Mouse (Mus musculus) liver, postnatal 0 days (tissue): ENCODE data around the gene Pllp. TPM values are rescaled to one million over a fixed set of nuclear protein-coding genes. Genes with fewer than 3 reads are reported as not detected.

Experiments used
- ATAC-seq: fragments of 200-750 bp; cut with Nextera tagmentation; 2 replicates; pipeline ENCODE4 v1.8.0; 2017; ENCODE audit warnings: mild to moderate bottlenecking, moderate library complexity
- DNase-seq: peaks from one replicate; pipeline ENCODE4 v3.0.0-alpha.2; 2016
- H3K27ac ChIP-seq: fragments of 300-500 bp; sonication (generic); 2 replicates; pipeline ENCODE4 v1.5.1; 2014; ENCODE audit warnings: antibody characterized with exemption, moderate library complexity, mild to moderate bottlenecking, low read depth
- H3K27me3 ChIP-seq: fragments of 300-500 bp; sonication (generic); 2 replicates; pipeline ENCODE4 v1.6.1; 2014; ENCODE audit warnings: low read length, control low read depth, mixed read lengths; ENCODE audit not compliant: insufficient read depth
- H3K36me3 ChIP-seq: fragments of 300-500 bp; sonication (generic); replicated peaks from 2 replicates; pipeline ENCODE4 v1.6.1; 2014; ENCODE audit warnings: mild to moderate bottlenecking, control low read depth, low read length, moderate library complexity, mixed read lengths; ENCODE audit not compliant: insufficient read depth
- H3K4me1 ChIP-seq: fragments of 300-500 bp; sonication (generic); 2 replicates; pipeline ENCODE4 v1.6.1; 2014; ENCODE audit warnings: antibody characterized with exemption, mild to moderate bottlenecking, control low read depth; ENCODE audit not compliant: insufficient read depth
- H3K4me2 ChIP-seq: fragments of 300-500 bp; sonication (generic); 2 replicates; pipeline ENCODE4 v1.6.1; 2014; ENCODE audit warnings: low read depth, mild to moderate bottlenecking, low read length, moderate library complexity, mixed read lengths
- H3K4me3 ChIP-seq: fragments of 300-500 bp; sonication (generic); 2 replicates; pipeline ENCODE4 v1.5.1; 2014; ENCODE audit warnings: low read depth, low read length
- H3K9ac ChIP-seq: fragments of 300-500 bp; sonication (generic); replicated peaks from 2 replicates; pipeline ENCODE4 v1.6.1; 2014; ENCODE audit warnings: mild to moderate bottlenecking, moderate library complexity
- H3K9me3 ChIP-seq: fragments of 300-500 bp; sonication (generic); 2 replicates; pipeline ENCODE4 v1.6.1; 2016; ENCODE audit warnings: mild to moderate bottlenecking, control low read depth, low read length, mixed read lengths
- CTCF ChIP-seq: sonication (generic); IDR thresholded peaks from 2 replicates; pipeline ENCODE4 v1.5.1; 2016; ENCODE audit warnings: antibody characterized with exemption, low read depth
- EP300 ChIP-seq: IDR thresholded peaks from 2 replicates; pipeline ENCODE4 v1.6.1; 2016; ENCODE audit warnings: antibody characterized with exemption, low read depth, mild to moderate bottlenecking
- WGBS: fragments of 180-500 bp; shearing (Covaris S2); extraction: QIAGEN DNeasy Blood & Tissue Kit; methylation state at CpG from one replicate; pipeline ENCODE4 v1.1.7; 2014; ENCODE audit not compliant: insufficient replicate concordance; 5-methylcytosine and 5-hydroxymethylcytosine counted together
- polyA plus RNA-seq: library from polyadenylated mRNA; unstranded; fragments of >200 nt; fragmentation: Nextera tagmentation; extraction: Ambion mirVana; gene quantifications from 2 replicates; pipeline ENCODE4 v1.2.1, GENCODE M21; 2015

The Pllp gene
- polyA plus RNA-seq, 1 experiment from 2014 or later, result 3.1 TPM

DNA sequence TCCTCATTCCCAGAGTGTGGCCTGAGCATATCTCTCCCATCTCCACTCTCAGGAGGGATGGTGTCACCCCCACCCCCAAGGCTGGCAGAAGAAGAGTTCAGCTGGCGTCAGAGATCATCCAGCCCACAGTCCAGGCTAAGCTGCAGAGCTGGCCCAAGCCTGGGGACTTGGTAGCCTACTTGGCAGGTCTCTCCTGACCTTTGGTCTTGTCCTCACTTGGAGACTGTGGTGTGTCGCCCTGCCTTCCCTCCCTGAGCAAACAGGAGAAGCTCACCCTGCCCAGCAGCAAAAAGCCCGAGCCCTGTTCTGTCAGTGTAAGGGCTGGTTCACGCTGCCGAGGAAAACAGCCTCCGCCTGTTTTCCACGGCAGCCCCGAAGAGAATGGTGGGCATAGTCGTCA lies 10.1 kb downstream of the Pllp start:
- Histone ChIP-seq H3K9me3 (no peaks in the 10 kb centered on the region), H3K4me2 (no peak overlapping the region), H3K4me3 (no peak overlapping the region), H3K36me3 (no peaks in the 10 kb centered on the region), H3K9ac (no peak overlapping the region), H3K4me1 (peaks cover 3% of the 10 kb centered on the region; the same call in 1 of the 2 replicates), H3K27ac (no peak overlapping the region), H3K27me3 (no peaks in the 10 kb centered on the region)
- TF ChIP-seq EP300 (no peak), CTCF (no peak)
- DNase-seq (peak; percentile 50), ATAC-seq (peak; percentile 85)
- 54% methylated on average over 9 of the region's 9 CpGs for whole genome bisulfite sequencing

- Histone ChIP-seq H3K27me3 (no peaks in the 10 kb centered on the region), H3K9ac (no peak overlapping the region), H3K9me3 (no peaks in the 10 kb centered on the region), H3K4me3 (no peak overlapping the region), H3K27ac (no peak overlapping the region), H3K36me3 (no peaks in the 10 kb centered on the region), H3K4me1 (peaks cover 3% of the 10 kb centered on the region; the same call in 1 of the 2 replicates), H3K4me2 (no peak overlapping the region)
- ATAC-seq (no peak), DNase-seq (no peak)
- TF ChIP-seq CTCF (no peak), EP300 (no peak)
- WGBS, result 57% methylated on average over 4 of the region's 4 CpGs
Measured at GRCm38 (mm10) chr8:94684287-94684686, 11.8 kb downstream of the Pllp start.

DNA sequence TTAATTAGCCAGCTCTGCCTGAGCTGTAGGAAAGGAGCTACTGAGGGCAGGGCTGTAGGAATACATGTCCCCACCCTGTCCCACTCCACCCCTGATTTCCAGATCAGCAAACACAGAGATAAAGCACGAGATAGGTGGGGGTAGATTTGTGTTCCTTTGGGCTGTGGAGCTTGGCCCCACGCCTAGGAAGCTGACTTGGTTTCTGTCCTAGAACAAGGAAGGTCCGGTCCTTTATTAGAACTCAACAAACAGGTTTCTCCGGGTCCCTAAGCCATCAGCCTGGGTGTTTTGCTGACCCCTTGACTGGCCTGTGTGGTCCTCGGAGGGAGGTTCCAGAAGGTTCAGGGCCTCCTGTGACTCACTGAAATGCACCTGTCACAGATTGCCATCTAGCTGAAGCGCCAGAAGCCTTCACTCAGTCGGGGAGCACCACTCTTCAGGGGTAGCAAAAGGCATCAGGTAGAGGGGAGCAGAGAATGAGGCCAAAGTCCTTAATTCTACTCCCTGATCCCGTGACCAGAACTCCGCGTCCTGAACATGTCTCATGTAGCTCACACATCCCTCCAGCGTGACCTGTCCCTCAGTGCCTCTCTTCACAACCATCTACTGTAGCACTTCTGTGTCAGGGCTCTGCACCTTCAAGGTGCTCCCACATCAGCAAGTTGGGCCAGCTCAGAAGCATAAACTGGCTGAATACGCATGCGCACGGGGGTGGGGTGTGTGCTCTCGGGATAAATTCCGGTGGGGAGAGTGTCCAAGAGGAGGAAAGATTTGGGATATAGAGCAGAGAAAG lies 13.2 kb downstream of the Pllp start:
- Histone ChIP-seq H3K9me3 (no peaks in the 10 kb centered on the region), H3K27me3 (no peaks in the 10 kb centered on the region), H3K36me3 (no peaks in the 10 kb centered on the region), H3K4me1 (peaks cover 3% of the 10 kb centered on the region; the same call in 1 of the 2 replicates), H3K9ac (no peak overlapping the region), H3K4me2 (no peak overlapping the region), H3K27ac (no peak overlapping the region), H3K4me3 (no peak overlapping the region)
- TF ChIP-seq EP300, result no peak
- TF ChIP-seq CTCF, result no peak
- DNase-seq, result no peak
- 69% methylated on average over 16 of the region's 16 CpGs for WGBS
- no peak for ATAC-seq

DNA sequence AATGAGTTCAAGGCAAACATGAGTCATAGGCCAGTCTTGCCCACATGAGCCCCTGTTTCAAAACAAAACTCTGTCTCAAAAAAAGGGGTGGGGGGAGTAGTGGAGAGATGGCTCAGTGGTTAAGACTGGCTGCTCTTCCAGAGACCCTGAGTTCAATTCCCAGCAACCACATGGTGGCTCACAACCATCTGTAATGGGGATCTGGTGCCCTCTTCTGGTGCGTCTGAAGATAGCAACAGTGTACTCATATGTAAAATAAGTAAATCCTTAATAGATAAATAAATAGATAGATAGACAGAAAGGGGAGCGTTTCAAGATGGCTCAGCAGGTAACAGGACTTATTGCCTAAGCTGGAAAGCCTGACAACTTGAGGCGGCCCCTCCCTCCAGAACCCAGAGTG lies 15.7 kb downstream of the Pllp start:
- H3K9ac ChIP-seq, result no peak overlapping the region
- H3K27me3 ChIP-seq, result no peaks in the 10 kb centered on the region
- no peak overlapping the region for H3K27ac ChIP-seq
- no peak for ATAC-seq
- 89% methylated on average over 3 of the region's 3 CpGs for WGBS
- H3K4me3 ChIP-seq, result no peak overlapping the region
- DNase-seq, result no peak
- H3K4me1 ChIP-seq, result no peaks in the 10 kb centered on the region; the same call in 1 of the 2 replicates
- no peaks in the 10 kb centered on the region for H3K36me3 ChIP-seq
- peak; percentile 40 for TF ChIP-seq CTCF
- TF ChIP-seq EP300, result no peak
- no peak overlapping the region for H3K4me2 ChIP-seq
- no peaks in the 10 kb centered on the region for H3K9me3 ChIP-seq

GRCm38 (mm10) chr8:94678582-94678981 lies 17.5 kb downstream of the Pllp start:
- Histone ChIP-seq H3K4me3 (no peak overlapping the region), H3K4me2 (no peak overlapping the region), H3K4me1 (no peaks in the 10 kb centered on the region), H3K9me3 (no peaks in the 10 kb centered on the region), H3K27ac (no peak overlapping the region), H3K9ac (no peak overlapping the region), H3K36me3 (peaks cover 4% of the 10 kb centered on the region), H3K27me3 (no peaks in the 10 kb centered on the region)
- WGBS, result 46% methylated on average over 9 of the region's 9 CpGs
- ATAC-seq (peak; percentile 38), DNase-seq (peak; percentile 12)
- no peak for TF ChIP-seq EP300
- TF ChIP-seq CTCF, result no peak

DNA sequence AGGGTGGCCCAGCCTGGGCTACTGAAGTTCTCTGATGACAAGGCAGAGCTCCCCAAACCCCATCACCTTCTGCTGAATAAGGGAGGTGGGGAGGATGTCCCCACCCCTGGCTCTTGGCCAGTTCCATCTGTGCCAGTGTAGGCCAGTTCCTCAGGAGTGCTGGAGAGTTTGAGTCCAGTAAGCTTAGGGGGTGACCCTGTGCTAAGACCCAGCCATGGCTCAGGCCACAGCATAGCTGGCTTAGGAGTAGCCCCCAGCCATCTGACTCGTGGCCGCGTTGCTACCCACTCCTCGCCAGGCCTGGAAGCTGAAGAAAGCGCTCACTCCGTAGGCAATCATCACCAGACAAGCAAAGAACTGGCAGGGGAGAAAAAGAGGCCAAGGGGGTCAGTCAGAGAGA lies 20.2 kb downstream of the Pllp start:
- DNase-seq, result peak; percentile 11
- ATAC-seq, result no peak
- no peak overlapping the region for H3K27ac ChIP-seq
- TF ChIP-seq EP300, result no peak
- no peak for TF ChIP-seq CTCF
- H3K4me2 ChIP-seq, result no peak overlapping the region
- peaks cover 25% of the 10 kb centered on the region for H3K36me3 ChIP-seq
- H3K9ac ChIP-seq, result no peak overlapping the region
- 74% methylated on average over 6 of the region's 6 CpGs for WGBS
- no peaks in the 10 kb centered on the region for H3K27me3 ChIP-seq
- no peaks in the 10 kb centered on the region for H3K9me3 ChIP-seq
- H3K4me1 ChIP-seq, result no peaks in the 10 kb centered on the region
- no peak overlapping the region for H3K4me3 ChIP-seq
